Mouse (Mus musculus): ENCODE results near the gene Wfdc6a. TPM values are rescaled to one million over a fixed set of nuclear protein-coding genes. Genes with fewer than 3 reads are reported as not detected.

Wfdc6a gene
- polyA plus RNA-seq, 1 experiment from 2014 or later: not detected

DNA sequence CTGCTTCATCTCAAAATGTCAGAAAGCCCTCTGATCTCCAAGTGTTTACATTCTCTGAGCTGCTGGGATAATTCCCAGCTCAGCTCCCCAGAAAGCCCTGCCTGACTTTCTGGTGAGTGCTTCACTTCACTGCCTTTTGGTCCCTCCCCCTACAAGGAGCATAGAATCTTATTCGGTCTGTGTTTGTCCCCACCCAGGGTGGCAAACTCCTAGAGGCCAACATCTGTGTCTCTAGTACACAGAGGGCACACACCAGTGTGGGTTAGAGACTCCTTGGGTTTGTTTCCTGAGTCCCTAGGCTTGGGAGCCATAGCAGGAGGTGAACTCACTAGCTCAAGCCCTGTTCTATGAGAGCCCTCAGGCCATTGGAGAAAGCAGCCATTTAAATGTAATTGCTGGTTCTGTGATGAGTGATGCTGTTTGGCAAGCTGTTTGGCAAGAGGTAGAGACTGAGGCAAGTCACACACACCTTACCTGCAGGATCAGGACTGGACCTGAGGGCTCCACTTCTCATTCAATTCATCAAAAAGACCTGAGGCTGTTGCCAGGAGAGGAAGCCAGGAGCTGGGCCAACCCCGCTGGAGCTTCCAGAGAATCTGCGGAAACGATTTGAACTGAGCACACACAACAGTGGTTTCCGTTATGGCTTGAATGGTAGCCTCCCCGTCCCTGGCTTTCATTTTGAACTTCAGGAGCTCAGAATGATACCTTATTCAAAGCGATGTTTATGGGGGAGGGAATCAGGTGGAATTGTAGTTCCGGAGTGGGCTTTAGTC is 44.4 kb downstream of the Wfdc6a start:
- Histone ChIP-seq H3K4me3 (ENCODE audit: low read length) (no peak overlapping the region), H3K36me3 (ENCODE audit: insufficient read depth, low read length) (no peaks in the 10 kb centered on the region), H3K9ac (replicated peaks; ENCODE audit: low read length) (no peak overlapping the region), H3K9me3 (ENCODE audit: low read length) (no peaks in the 10 kb centered on the region), H3K4me1 (ENCODE audit: insufficient read depth, low read length) (peaks cover 8% of the 10 kb centered on the region; the same call in 1 of the 2 replicates), H3K27ac (ENCODE audit: low read length) (peak overlapping the region; percentile 9; the same call in 1 of the 2 replicates), H3K27me3 (ENCODE audit: insufficient read depth, low read length) (no peaks in the 10 kb centered on the region), H3K4me2 (replicated peaks; ENCODE audit: low read depth, low read length) (no peak overlapping the region)
- ATAC-seq (ENCODE audit: low FRiP score, low TSS enrichment): peak; percentile 7; the same call in 1 of the 2 replicates
- WGBS: 44% methylated on average over 8 of the region's 8 CpGs

DNA sequence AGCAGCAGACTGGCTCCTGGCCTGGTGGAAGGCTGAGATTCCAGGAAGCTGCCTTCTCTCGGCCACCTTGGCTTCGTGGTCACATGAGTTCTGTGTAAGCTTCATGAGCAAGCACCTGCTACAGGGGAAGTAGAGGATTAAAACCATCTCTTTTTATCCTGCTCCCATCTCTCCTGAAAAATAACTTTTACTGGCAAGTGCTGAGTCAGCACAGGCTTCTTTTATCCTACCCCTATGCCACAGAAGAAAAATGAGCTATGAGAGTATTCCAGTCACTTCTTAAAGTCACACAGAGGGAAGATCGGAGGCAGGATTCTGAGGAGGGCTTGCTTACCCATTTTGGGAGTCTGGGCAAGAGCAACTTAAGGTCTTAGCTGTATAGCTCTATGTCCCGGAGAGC is 48.2 kb downstream of the Wfdc6a start:
- no peak overlapping the region for H3K9ac ChIP-seq (replicated peaks; ENCODE audit: low read length)
- no peak overlapping the region for H3K4me2 ChIP-seq (replicated peaks; ENCODE audit: low read depth, low read length)
- WGBS: 81% methylated on average over 4 of the region's 4 CpGs
- H3K36me3 ChIP-seq (ENCODE audit: insufficient read depth, low read length): no peaks in the 10 kb centered on the region
- 0 out of 2 replicates have a peak, but pooled peaks cover 3% of the 10 kb centered on the region for H3K4me1 ChIP-seq (ENCODE audit: insufficient read depth, low read length)
- H3K4me3 ChIP-seq (ENCODE audit: low read length): no peak overlapping the region
- ATAC-seq (ENCODE audit: low FRiP score, low TSS enrichment): no peak
- H3K27me3 ChIP-seq (ENCODE audit: insufficient read depth, low read length): no peaks in the 10 kb centered on the region
- H3K27ac ChIP-seq (ENCODE audit: low read length): no peak overlapping the region
- H3K9me3 ChIP-seq (ENCODE audit: low read length): no peaks in the 10 kb centered on the region

DNA sequence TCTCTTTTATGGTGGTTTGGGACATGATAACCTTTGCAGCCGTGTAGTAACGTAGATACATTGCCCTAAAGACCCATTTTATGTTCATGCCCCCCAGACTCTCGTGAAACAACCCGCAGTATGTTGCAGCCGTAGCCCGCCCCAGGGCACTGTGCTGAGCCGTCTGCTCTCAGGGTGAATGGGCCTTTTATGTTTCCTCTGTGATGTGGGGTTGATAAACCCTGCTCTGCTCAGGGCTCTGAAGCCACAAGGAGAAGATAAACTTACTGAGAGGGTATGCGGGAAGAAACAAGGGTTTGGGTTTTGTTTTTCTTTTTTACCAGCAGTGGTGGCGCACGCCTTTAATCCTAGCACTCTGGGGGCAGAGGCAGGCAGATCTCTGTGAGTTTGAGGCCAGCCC is 50.9 kb downstream of the Wfdc6a start:
- ATAC-seq (ENCODE audit: low FRiP score, low TSS enrichment): no peak
- no peak overlapping the region for H3K27ac ChIP-seq (ENCODE audit: low read length)
- no peak overlapping the region for H3K4me2 ChIP-seq (replicated peaks; ENCODE audit: low read depth, low read length)
- H3K9me3 ChIP-seq (ENCODE audit: low read length): no peaks in the 10 kb centered on the region
- H3K4me3 ChIP-seq (ENCODE audit: low read length): no peak overlapping the region
- no peaks in the 10 kb centered on the region for H3K4me1 ChIP-seq (ENCODE audit: insufficient read depth, low read length)
- 73% methylated on average over 10 of the region's 10 CpGs for WGBS
- no peaks in the 10 kb centered on the region for H3K36me3 ChIP-seq (ENCODE audit: insufficient read depth, low read length)
- no peak overlapping the region for H3K9ac ChIP-seq (replicated peaks; ENCODE audit: low read length)
- H3K27me3 ChIP-seq (ENCODE audit: insufficient read depth, low read length): no peaks in the 10 kb centered on the region

DNA sequence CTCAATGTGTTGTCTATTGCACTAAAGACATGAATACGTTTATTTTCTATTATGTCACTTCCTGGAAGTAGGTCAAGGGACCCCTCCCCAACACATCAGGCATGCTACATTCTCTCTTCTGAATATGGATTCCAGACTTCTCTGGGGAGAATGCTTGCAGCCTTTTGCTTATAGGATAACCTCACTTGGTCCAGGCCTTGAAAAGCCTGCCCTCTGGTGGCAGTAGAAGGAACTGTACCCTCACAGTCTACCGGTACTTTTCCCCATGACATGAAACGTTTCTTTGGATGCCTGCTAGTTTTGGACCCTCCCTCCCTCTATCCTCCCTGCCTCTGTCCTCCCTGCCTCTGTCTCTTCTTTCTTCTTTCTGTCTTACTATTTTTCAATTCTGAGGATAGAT is 54.1 kb downstream of the Wfdc6a start:
- H3K4me2 ChIP-seq (replicated peaks; ENCODE audit: low read depth, low read length): no peak overlapping the region
- peaks cover 8% of the 10 kb centered on the region; the same call in 1 of the 2 replicates for H3K9me3 ChIP-seq (ENCODE audit: low read length)
- no peaks in the 10 kb centered on the region for H3K27me3 ChIP-seq (ENCODE audit: insufficient read depth, low read length)
- no peaks in the 10 kb centered on the region for H3K4me1 ChIP-seq (ENCODE audit: insufficient read depth, low read length)
- no peak overlapping the region for H3K4me3 ChIP-seq (ENCODE audit: low read length)
- WGBS: under 1% methylated on average over 3 of the region's 3 CpGs
- H3K27ac ChIP-seq (ENCODE audit: low read length): no peak overlapping the region
- no peaks in the 10 kb centered on the region for H3K36me3 ChIP-seq (ENCODE audit: insufficient read depth, low read length)
- H3K9ac ChIP-seq (replicated peaks; ENCODE audit: low read length): no peak overlapping the region
- ATAC-seq (ENCODE audit: low FRiP score, low TSS enrichment): 0 out of 2 replicates have a peak, but pooled peaks have one; percentile 19

Other genes with a start within 250 kb of the Wfdc6a start
- 0.41 and 1.00 TPM in 2 replicates for gene Slpi, start 196.4 kb downstream of the Wfdc6a start, polyA plus RNA-seq (2015; fragmentation: Nextera tagmentation; extraction: Ambion mirVana)
- 0.06 and 0.29 TPM in 2 replicates for gene Rbpjl, start 182.3 kb downstream of the Wfdc6a start, polyA plus RNA-seq (2015; fragmentation: Nextera tagmentation; extraction: Ambion mirVana)
- 0.75 and 2.0 TPM in 2 replicates for gene Matn4, start 180.3 kb downstream of the Wfdc6a start, polyA plus RNA-seq (2015; fragmentation: Nextera tagmentation; extraction: Ambion mirVana)
- 204 and 209 TPM in 2 replicates for gene Sdc4, start 141.6 kb downstream of the Wfdc6a start, polyA plus RNA-seq (2015; fragmentation: Nextera tagmentation; extraction: Ambion mirVana)
- 65.9 and 67.0 TPM in 2 replicates for gene Sys1, start 128.5 kb downstream of the Wfdc6a start, polyA plus RNA-seq (2015; fragmentation: Nextera tagmentation; extraction: Ambion mirVana)
- 8.1 and 14.0 TPM in 2 replicates for gene Gm20458, start 124.5 kb downstream of the Wfdc6a start, polyA plus RNA-seq (2015; fragmentation: Nextera tagmentation; extraction: Ambion mirVana)
- not detected in 2 replicates for gene Trp53tg5, start 111.7 kb downstream of the Wfdc6a start, polyA plus RNA-seq (2015; fragmentation: Nextera tagmentation; extraction: Ambion mirVana)
- gene Dbndd2, start 99.3 kb downstream of the Wfdc6a start, polyA plus RNA-seq (2015; fragmentation: Nextera tagmentation; extraction: Ambion mirVana): 12.6 and 18.2 TPM in 2 replicates
- 70.7 and 75.8 TPM in 2 replicates for gene Pigt, start 87.9 kb downstream of the Wfdc6a start, polyA plus RNA-seq (2015; fragmentation: Nextera tagmentation; extraction: Ambion mirVana)
- gene Wfdc2, start 23.0 kb downstream of the Wfdc6a start, polyA plus RNA-seq (2015; fragmentation: Nextera tagmentation; extraction: Ambion mirVana): 399 and 441 TPM in 2 replicates
- gene Spint3, start 12.0 kb downstream of the Wfdc6a start, polyA plus RNA-seq (2015; fragmentation: Nextera tagmentation; extraction: Ambion mirVana): not detected in 2 replicates
- gene Eppin, start 8.1 kb upstream of the Wfdc6a start, polyA plus RNA-seq (2015; fragmentation: Nextera tagmentation; extraction: Ambion mirVana): not detected in 2 replicates
- gene Wfdc6b, start 28.1 kb upstream of the Wfdc6a start, polyA plus RNA-seq (2015; fragmentation: Nextera tagmentation; extraction: Ambion mirVana): not detected in 2 replicates
- gene Wfdc8, start 28.2 kb upstream of the Wfdc6a start, polyA plus RNA-seq (2015; fragmentation: Nextera tagmentation; extraction: Ambion mirVana): not detected in 2 replicates
- gene Wfdc16, start 53.3 kb upstream of the Wfdc6a start, polyA plus RNA-seq (2015; fragmentation: Nextera tagmentation; extraction: Ambion mirVana): not detected in 2 replicates
- gene Wfdc10, start 70.6 kb upstream of the Wfdc6a start, polyA plus RNA-seq (2015; fragmentation: Nextera tagmentation; extraction: Ambion mirVana): not detected in 2 replicates
- not detected in 2 replicates for gene Wfdc9, start 71.1 kb upstream of the Wfdc6a start, polyA plus RNA-seq (2015; fragmentation: Nextera tagmentation; extraction: Ambion mirVana)
- not detected in 2 replicates for gene Wfdc11, start 88.6 kb upstream of the Wfdc6a start, polyA plus RNA-seq (2015; fragmentation: Nextera tagmentation; extraction: Ambion mirVana)
- gene Wfdc13, start 99.7 kb upstream of the Wfdc6a start, polyA plus RNA-seq (2015; fragmentation: Nextera tagmentation; extraction: Ambion mirVana): 0.97 and 1.3 TPM in 2 replicates
- 0.49 and 1.2 TPM in 2 replicates for gene Spint4, start 113.1 kb upstream of the Wfdc6a start, polyA plus RNA-seq (2015; fragmentation: Nextera tagmentation; extraction: Ambion mirVana)
- not detected in 2 replicates for gene Spint5, start 129.9 kb upstream of the Wfdc6a start, polyA plus RNA-seq (2015; fragmentation: Nextera tagmentation; extraction: Ambion mirVana)
- gene Wfdc3, start 160.5 kb upstream of the Wfdc6a start, polyA plus RNA-seq (2015; fragmentation: Nextera tagmentation; extraction: Ambion mirVana): 1.1 and 1.2 TPM in 2 replicates
- gene Dnttip1, start 160.5 kb upstream of the Wfdc6a start, polyA plus RNA-seq (2015; fragmentation: Nextera tagmentation; extraction: Ambion mirVana): 73.3 and 74.2 TPM in 2 replicates
- 449 and 509 TPM in 2 replicates for gene Ube2c, start 184.5 kb upstream of the Wfdc6a start, polyA plus RNA-seq (2015; fragmentation: Nextera tagmentation; extraction: Ambion mirVana)
- gene Tnnc2, start 194.5 kb upstream of the Wfdc6a start, polyA plus RNA-seq (2015; fragmentation: Nextera tagmentation; extraction: Ambion mirVana): 21.0 and 22.3 TPM in 2 replicates
- gene Snx21, start 200.4 kb upstream of the Wfdc6a start, polyA plus RNA-seq (2015; fragmentation: Nextera tagmentation; extraction: Ambion mirVana): 22.7 and 25.2 TPM in 2 replicates
- 27.3 and 30.8 TPM in 2 replicates for gene Acot8, start 219.4 kb upstream of the Wfdc6a start, polyA plus RNA-seq (2015; fragmentation: Nextera tagmentation; extraction: Ambion mirVana)
- 10.6 and 11.9 TPM in 2 replicates for gene Zswim3, start 219.7 kb upstream of the Wfdc6a start, polyA plus RNA-seq (2015; fragmentation: Nextera tagmentation; extraction: Ambion mirVana)
- 21.7 and 22.3 TPM in 2 replicates for gene Zswim1, start 237.2 kb upstream of the Wfdc6a start, polyA plus RNA-seq (2015; fragmentation: Nextera tagmentation; extraction: Ambion mirVana)
- gene Spata25, start 243.1 kb upstream of the Wfdc6a start, polyA plus RNA-seq (2015; fragmentation: Nextera tagmentation; extraction: Ambion mirVana): not detected in 2 replicates
- gene Ctsa, start 247.4 kb upstream of the Wfdc6a start, polyA plus RNA-seq (2015; fragmentation: Nextera tagmentation; extraction: Ambion mirVana): 206 and 211 TPM in 2 replicates
- 8.8 and 9.0 TPM in 2 replicates for gene Neurl2, start 248.0 kb upstream of the Wfdc6a start, polyA plus RNA-seq (2015; fragmentation: Nextera tagmentation; extraction: Ambion mirVana)